Mouse (Mus musculus) c-Kit-positive CD71-negative TER-119-negative erythroid progenitor cells, embryonic 14.5 days (primary cell): Measurements from ENCODE around the gene Slc39a8.

Source experiments
- DNase-seq: peaks from one replicate; pipeline ENCODE4 v3.0.0-alpha.2; 2013; ENCODE audit warnings: low read depth

Slc39a8 gene

GRCm38 (mm10) chr3:135915941-135916340 is 90.9 kb downstream of the Slc39a8 start:
- DNase-seq, result no peak

- no peak for DNase-seq
Measured at GRCm38 (mm10) chr3:135918566-135919180, 93.6 kb downstream of the Slc39a8 start.

DNA sequence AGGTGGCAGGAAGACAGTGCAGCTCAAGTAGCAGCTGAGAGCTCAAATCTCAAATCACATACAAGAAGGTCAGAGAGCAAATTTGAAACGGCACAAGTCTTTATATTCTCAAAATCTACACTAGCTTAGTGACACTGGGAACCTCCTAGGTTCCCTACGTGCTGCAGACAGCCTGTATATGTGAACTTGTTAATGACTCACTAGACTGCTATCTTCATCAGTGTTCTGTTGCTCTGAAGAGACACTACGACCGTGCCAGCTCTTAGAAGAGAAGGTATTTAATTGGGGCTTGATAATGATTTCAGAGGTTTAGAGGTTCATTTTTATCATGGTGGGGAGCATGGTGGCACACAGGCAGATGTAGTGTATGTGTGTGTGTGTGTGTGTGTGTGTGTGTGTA is 94.2 kb downstream of the Slc39a8 start:
- DNase-seq, result no peak

DNA sequence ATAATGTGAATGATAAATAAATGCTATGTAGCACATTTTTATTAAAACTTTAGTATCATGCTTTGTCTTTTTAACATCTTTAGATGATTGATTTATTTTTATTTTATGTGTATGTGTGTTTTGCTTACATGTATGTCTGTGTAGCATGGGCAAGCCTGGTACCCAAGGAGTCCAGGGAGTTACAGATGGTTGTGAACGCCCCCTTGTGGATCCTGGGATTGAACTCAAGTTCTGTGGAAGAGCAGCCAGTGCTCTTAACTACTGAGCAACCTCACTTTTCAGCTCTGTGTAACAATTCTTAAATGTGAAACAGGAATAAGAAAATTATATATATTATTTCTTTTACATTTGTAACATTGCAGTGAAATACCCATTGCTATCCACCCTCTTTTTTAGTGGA is 101.7 kb downstream of the Slc39a8 start:
- no peak for DNase-seq

DNA sequence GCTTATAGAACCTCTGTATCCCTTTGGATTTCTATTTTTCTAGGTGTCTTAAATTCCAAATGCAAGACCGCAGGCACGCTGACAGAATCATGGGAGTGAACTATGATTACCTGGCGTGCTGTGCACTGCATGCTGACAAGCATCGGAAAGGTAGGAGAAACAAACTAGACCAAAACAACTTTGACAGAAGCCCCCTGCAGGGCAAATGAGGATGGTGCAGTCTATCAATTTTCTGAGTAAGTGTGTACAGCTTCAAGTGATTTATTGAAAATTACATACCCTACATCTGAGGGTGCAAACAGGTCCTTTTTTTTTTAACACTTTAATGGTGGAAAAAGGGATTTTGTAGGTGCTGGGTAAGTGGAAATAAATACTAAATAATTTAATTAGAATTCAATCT is 103.1 kb downstream of the Slc39a8 start:
- peak; percentile 28 for DNase-seq

DNA sequence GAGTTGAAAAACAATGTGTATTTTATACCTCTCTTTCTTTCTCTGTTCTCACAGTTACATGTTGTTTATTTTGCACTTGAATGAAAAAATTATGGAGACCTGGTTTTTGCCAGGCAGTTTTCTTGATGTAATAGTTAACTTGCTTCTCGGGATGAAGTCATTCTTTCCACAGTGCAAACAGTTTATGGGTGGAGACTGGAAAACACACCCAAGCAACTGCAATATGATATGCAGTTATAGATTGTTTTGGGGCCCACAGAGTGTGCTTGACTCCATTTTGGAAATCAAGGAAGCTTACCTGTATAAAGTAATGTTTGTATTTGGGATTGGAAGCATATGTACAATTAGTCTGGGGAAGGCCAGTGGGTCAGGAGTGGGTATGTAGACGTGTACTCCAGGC is 112.4 kb downstream of the Slc39a8 start:
- DNase-seq, result no peak
